Mouse (Mus musculus): ENCODE measurements at regions not wholly inside any gene's neighbourhood (a gene's known extent, or its start where the extent isn't known, plus 50 kb on each side); places are given as distances from the start of the nearest gene placed in this dataset.

DNA sequence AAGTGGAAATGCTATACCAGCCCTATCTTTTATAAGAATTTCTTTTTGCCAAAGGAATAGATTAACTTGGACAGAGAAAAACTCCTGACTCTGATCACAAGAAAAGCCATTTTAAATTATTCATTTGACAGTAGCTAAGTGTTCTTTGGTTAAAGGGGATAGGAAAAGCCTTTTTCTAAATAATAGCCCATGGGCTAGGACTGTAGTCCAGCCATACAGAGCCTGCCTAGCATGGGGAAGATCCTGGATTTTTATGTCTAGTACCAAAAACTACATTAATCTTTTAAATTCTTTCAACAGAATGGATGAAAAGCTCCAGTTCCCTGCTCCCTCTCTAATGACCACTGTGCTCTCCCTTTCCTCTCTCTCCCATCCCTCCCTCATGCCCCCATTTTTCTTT, 208.5 kb downstream of the Rnf152 start:
- TF ChIP-seq POLR2A (IDR thresholded peaks at IDR 0.05; ENCODE audit: borderline replicate concordance, low read depth, low read length) (no peak), CTCF (IDR thresholded peaks at IDR 0.05; ENCODE audit: low read depth, low read length) (no peak)
